Mouse (Mus musculus): ENCODE results near the gene Znhit6.

DNA sequence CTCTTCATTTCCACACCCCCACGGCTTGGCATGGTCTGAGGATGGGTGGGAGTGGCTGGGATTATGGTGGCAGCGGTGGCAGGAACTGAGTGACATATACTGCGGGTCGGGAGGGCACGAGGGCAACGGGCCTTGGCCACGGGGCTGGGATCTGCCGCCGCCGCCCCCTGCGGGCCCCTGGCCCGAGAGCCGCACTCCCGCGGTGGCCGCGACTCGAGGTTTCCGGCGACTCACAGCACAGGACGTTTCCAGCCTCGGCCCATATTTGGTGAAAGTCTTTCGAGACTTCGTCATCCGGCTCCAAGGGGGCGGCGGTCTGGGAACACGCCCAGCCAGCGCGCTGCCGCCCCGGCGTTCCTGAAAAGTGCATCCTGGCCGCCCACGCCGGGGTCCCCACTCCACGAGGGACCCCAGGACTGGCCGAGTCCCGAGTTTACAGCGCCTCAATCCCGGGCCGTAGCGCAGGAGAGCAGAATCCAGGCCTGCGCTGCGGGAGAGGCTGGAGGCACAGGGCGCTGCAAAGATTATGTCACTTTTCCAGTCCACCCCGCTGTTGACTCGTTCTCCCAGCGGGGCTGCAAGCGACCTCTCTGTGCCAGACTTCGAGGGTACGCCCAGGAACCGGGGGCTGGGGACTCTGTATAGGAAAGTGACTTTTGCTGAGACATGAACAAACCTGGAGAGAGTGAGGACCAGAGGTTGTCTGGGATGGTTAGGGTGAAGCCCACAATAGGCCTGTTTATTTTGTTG is 77.4 kb downstream of the Znhit6 start:
- TF ChIP-seq POLR2A (IDR thresholded peaks at IDR 0.05; ENCODE audit: insufficient read depth, low read length) (no peak), CTCF (IDR thresholded peaks at IDR 0.05; ENCODE audit: low read depth, low read length) (no peak)
